Mouse (Mus musculus) urinary bladder, adult 18-20 months (tissue): ENCODE results near the gene Sh3rf3.

Source experiments
- DNase-seq, 2 experiments: peaks; one replicate each; pipeline ENCODE4 v3.0.0; 2022; ENCODE audit warnings: low spot score in 2 of 2, mixed read lengths in 2 of 2

The Sh3rf3 gene

DNA sequence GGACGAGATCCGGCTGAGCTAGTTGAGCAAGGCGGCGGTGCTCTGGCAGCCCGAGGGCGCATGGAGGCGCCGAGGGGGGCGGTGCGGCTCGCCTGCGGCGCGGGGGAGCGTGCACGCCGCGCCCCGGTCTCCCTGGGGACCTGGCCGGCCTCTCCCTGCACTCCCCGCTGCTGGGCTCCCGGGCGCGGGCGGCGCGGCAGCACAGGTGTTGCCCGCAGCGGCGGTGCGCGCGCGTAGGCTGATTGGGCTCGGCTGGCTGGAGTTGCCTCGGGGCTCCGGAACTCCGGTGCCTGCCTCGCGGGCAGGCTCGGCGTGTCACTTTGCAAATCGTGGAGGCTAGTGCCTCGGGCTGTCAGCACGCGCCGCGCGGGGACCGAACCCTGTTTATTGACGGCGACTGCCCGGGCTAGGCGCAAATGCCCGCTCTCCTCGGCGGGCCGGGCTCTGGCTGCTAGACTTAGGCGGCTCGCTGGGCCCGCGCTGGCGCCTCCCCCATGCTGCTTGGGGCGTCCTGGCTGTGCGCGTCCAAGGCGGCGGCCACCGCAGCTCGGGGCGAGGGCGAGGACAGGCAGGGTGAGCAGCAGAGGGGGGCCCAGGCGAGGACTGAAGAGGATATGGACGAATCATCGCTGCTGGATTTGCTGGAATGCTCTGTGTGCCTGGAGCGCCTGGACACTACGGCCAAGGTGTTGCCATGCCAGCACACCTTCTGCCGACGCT is at the start of gene Sh3rf3:
Gene Sh3rf3, plus strand, starts transcription at position 279 of the 720 bp plus-strand sequence.
- peak; percentile 8 to 56 for DNase-seq

DNA sequence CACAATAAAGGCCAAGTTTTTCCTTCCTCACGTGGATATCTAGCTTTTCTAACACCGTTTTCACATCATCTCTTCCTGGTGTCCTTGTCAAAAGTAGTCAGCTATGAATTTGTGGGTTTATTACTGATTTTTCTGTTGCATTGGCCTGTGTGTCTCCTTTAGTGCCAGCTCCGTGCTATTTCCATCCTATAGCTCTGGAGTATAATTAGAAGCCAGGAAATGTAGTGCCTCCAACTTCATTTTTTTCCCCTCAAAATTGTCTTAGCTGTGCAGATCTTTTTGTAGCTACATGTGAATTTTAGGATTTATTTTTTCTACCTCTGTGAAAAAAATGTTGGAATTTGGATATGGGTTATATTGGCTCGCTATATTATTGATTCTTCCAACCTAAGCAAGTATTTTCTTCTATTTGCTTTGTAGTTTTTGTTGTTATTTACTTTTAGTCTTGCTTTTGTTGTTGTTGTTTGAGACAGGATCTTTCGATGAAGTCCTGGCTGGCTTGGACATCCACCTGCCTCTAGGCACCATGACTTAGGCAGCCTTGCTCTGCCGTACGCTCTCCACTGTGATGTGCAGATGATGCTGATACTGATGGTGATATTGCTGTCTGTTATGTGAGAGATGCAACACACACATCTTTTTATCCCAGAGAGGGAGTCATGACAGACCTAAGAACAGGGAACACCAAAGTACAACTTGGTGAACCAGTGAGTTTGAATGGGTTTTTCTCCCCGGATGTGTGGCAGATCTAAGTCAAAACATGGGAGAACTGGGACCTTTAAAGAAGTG is 24.5 kb upstream of the Sh3rf3 start:
- no peak for DNase-seq

DNA sequence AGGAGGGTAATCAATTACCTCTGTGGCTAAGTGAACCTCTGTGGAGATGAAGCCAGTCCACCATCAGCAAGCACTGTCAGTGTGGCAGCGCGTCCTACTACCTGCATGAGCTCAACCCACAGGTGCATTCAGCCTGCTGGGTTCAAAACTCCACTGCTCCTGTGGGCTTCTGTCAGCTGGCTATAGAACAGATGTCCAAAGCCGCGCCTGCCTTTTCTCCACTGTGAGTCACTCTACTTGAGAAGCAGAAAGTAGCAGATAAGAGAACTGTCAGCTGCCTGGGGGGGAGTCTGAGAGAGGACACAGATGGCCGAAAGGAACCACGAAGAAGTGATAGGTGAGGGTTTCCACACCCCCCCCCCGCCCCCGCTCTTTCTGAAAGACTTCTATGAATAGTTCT is 15.6 kb upstream of the Sh3rf3 start:
- DNase-seq: no peak

DNA sequence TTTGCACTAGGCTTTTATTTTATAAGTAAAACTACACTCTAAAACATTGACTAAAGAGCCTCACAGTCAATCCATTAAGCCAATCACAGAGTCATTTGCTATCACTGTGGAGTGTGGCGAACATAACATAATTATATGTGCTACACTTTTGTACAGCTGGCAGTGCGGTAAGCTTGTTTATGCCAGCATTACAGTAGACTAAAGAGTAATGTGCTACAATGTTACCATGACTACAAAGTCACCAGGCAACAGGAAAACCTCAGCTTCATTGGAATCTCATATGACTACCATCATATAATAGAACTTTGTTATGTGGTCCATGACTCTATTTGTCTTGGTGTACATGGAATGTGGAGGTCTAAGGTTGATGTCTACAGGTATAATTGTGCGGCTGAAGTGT is 15.0 kb upstream of the Sh3rf3 start:
- no peak for DNase-seq

DNA sequence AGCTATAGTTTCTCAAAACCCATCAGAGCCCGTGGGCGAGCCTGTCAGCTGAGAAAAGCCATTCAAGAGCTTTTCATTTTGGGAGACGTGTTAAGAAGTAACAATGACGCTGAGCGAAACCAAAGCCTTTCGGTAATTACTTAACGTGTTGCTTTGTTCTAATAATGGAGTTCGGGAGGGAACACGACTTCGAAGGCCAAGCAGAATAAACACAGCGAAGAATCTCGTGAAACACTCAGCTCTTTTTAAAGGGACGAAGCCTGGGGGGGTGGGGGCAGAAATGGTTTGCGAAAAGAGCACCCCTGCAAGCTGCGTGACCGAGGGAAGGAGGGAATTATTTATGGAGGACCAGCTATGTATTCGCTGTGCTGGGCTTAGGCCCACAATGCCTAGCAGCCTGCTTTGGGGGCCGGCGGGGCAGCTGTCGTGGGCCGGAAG is 12.1 kb upstream of the Sh3rf3 start:
- DNase-seq: no peak

DNA sequence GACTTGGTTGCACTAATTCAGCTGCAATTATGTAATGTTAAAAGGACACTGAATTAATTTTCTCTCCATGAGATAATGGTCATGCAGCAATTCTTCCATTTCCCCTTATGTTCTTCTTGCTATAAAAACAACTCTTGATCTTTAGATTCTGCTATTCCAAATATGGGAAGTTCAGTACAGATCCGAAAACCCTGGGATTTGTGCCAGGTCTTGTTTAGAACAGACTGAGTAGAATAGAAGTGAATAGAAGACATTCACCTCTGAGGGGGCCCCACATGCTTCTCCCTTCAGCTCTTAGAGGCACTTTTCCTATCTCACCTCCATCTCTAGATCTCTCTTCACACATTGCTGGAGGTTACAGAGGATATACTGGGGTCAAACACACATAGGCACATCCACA is 10.8 kb upstream of the Sh3rf3 start:
- DNase-seq: no peak

DNA sequence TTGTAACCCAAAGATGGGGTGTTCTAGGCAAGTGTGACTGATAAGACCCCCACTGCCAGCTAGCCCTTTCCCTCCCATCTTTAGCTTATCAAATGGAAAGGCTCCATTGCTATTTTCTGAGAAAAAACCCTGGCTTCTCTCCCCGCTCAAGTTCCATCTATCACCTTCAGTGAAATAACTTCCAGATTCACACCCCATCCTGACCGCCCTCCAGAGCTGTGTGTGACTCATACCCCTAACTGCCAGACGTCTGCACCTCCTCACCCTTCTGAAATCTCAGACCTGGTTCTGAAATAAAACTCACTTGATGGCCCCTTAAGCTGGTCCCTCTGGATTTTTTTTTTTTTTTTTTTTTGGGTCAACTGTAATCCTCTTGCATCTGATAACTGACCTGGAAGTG is 5.2 kb upstream of the Sh3rf3 start:
- no peak for DNase-seq

DNA sequence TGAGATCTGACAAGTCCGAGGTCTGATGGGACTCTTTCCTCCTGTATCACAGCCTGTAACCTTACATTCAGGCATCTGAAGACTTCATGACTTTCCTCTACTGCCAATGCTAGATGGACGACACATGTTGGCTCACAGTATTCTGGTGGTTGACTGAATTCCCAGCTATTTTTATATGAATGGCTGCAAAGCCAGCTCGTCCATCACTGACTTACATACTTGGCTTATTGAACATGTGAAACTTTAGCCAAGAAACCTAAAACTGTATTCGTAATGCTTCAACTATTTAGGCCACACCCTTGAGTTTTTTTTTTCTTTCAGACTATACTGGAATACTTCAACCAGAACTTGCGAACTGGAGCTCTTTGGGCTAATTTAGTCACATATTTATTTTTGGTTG is 3.0 kb upstream of the Sh3rf3 start:
- DNase-seq: no peak

DNA sequence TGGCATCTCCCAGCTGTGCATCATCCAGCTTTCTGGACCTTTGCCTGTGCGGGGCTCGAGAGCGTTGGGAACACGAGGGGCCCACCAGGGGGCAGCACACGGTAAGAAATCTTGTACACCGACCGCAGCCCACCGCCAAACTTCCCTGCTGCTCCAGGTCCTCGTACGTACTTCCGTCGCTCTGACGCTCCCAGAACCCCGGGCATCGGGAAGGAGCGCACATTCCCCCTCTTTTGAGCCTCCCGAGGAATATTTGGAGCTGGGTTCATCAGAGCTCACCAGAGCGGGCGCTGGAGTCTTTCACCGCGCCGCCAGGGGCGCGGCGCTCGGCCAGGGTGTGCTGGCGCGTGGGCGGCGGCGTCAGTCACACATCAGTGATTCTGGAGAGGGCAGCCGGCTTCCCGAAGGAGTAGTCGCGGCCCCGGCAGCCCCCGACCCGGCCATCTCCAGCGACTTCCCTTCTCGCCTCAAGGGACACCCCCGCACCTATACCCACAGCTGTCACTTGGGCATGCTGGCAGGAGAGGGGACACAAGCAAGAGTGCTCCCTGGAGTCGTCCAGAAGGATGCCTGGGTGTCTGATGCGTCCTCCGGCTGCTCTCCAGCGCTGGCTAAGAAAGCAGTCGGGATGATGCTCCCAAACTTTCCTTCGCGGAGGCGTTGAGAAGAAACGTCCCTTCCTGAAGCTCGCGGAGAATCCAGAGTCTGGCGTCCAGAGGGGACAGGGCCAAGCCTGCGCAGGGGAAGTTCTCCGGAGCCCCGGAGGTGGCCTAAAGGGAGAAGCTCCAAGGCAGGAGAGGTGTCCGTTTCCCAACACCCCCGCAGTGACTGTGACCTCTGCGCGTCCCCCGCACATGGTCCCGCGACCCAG is 714 bp upstream of the Sh3rf3 start:
- peak; percentile 70 to 81 for DNase-seq

DNA sequence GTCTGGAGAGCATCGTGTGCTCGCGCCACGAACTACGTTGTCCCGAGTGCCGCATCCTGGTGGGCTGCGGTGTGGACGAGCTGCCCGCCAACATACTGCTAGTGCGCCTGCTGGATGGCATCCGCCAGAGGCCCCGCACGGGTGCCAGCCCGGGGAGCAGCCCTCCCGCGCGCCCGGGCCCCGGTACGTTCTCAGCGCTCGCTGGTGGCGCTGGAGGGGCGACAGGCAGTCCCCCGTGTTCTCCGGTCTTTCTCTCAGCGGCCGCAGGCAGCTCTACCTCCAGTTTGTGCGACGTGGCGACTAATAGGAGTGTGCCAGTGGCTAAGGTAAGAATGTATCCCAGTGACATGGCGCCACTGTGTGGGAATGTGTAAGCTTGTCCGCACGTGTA is 637 bp downstream of the Sh3rf3 start:
- DNase-seq: no peak

DNA sequence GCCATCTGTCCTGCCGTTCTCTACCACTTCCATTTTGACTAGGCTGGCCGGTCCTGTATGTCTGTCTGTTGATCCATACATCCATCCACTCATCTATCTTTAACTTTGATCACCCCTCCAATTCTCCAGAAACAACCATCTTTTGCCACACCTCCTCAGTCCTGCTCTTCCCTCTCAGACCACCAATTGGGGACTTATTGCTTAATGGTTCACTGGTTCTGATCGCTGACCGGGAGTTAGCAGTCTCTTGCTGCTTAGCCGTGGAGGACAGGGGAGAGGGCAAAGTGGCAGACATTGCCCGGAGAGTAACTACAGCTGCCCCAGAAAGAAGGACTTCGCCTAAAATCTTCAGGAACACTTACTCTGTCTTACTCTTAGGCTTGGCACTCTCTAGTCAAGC is 1.3 kb downstream of the Sh3rf3 start:
- DNase-seq: no peak

DNA sequence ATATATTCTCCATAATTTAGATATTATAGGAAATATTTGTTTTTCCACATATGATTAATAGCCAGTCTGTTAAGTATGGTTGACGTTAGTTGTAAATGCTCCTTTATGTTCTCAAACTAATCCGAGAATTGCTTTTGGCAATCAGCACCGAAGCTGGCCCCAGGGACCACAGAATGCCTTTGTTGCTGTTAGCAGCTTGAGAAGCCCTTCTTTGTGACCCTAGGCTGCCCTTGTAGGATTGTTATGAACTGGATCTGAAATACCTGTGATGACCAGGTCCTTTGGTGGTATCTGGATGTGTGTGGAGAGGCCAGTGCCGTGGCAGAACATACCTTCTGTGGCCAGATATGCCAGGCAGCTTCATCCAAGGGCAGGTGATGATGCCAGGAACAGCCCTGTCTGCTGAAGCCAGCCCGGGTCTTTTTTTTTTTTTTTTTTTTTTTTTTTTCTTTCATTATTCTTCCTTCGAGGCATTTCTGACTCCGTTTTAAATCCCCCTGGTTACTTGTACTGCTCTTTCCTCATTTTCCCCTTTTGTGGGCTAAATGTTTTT is 10.9 kb downstream of the Sh3rf3 start:
- no peak for DNase-seq

DNA sequence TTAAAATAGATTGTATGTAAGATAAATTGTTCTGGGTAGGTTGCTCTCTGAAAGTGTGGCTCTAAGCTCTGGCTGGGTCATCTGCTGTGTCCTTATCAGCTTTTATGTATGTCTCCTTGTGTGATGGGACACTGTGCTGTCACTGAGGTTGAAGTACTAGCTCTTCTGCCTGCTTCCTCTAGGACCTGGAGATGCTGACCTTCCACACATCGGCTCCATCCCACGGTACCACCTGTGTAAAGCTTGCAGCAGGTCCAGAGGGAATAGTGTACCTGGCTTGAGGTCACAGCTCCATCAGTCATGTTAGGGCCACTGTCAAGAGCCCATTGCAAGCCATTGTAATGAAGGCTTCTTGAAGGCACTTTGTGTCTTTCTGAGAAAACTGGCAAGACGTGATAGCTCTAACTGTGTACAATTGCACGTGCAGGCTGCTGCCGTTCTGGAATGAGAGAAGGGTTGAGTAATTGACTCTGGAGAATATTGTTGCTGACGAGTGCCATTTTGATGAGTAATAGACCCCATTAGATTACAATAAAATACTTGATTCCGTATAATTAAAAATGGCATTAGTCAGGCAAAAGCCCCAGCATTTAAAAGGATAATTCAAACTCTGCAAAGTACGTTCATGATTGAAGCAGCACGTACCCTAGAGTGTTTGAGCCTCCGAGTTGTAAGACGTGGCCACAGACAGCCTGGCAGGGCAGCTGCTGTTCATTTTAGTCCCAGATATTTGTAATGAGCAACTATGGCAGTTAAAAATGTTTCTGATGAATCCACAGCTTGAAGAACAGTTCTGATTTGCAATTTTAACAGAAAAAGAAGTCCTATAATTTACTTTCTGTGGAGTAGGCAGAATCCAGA is 16.3 kb downstream of the Sh3rf3 start:
- DNase-seq: no peak

DNA sequence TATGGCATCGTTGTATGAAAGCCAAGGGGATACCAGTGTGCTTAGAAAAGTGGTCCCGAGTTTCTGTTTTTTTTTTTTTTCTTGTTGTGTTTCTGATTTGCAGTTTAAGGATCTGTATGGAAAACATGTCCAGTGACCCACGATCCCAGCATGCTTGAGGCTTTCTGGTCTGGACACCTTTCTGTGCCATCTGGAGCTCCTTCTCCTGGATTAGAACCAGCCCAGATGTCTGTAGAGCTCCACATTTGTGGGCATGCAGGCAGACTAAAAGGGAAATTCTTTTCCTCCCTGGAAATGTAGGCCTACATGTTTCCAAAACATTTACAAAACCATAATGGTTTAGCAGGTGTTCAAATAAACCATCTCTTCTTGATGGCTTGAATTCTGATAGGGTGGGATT is 20.0 kb downstream of the Sh3rf3 start:
- no peak for DNase-seq

DNA sequence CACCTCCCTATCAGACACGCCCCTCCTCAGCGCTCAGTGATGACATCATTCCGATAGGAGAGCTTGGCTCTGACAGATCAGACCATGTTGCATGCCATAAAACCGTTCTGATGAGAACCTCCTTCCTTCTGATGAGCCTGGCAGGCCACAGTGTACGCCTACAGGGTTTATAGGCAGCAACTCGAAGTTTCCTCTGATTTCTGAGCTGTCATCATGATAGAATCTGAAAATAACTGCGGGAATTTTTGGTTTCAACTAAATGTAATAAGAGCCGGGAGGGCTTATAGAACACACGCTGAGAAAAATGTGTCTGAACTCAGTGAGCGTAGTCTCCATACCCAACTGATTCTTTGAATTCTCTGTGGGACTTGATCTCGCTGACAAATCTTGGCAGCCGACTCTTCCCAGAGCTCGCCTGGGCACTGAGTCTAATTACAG is 20.6 kb downstream of the Sh3rf3 start:
- no peak for DNase-seq

DNA sequence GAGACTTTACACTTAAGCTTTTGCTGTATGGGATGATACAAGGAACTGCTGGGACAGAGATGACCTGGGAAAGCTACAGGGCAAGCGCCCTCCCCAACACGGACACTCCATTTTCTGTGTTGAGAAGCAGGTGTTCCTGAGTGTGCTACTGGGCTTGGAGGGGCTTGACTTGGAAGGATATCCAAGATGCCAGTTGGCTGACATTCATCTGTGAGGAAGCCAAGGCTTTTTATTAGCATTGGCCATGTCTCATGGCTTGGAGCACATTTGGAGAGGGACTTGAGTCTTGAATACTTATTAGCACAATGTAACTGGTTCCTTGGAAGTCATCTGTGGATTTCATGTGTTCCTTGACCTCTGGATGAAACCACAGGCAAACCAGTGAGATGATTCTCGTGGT is 23.2 kb downstream of the Sh3rf3 start:
- DNase-seq: no peak

DNA sequence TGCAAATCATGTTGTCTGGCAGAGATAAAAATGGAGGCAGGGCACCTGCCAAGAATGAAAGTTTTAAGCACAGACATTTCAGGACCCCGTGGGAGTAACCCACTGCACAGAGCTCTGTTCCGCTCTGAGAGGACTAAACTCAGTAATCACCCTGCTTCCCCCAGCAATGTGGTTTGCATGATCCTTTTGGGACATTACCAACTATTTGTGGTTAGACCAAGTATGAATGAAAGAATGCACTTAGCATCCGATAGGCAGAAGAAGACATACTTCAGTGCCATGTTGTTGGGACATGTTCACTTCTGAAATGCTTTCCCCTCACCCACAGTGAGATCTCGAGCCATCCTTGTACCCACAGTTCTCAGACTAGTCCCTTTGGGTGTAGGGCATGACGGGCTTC is 24.3 kb downstream of the Sh3rf3 start:
- no peak for DNase-seq

DNA sequence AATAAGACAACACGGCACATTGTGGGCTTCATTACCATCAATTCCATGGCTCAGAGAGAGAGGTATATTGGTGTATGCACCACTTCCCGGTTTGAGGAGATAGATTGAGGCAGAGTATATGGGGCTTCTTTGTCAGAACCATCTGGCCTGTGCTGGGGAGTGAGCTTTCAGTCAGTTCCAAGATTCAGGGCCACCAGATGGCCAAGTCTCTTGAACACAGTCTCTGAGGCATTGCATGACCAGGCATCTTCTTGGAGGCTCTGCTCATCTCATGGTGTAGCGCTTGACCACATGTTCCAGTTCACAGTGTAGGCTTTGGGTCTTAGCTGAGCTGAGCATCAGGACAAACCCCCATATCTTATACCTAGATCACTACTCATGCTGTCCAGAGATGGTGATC is 28.8 kb downstream of the Sh3rf3 start:
- DNase-seq: no peak

DNA sequence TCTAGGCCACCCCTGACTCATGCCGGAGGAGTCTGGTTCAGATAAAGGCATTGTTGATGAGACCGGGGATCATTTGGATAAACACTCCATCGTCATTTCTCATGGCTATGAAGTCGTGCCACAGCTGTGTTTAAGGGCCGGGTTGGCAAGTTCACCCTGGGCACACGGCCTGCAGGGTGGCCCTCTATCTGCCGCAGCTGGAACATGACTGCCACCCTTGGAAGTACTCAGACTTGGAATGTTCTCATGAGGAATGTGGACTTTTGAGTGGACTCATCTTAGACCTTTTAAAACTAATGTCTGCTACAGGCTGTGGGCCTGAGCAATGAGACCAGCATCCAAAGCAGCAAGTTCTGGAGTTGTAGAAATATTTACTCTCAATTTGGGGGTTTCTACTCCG is 29.9 kb downstream of the Sh3rf3 start:
- no peak for DNase-seq

DNA sequence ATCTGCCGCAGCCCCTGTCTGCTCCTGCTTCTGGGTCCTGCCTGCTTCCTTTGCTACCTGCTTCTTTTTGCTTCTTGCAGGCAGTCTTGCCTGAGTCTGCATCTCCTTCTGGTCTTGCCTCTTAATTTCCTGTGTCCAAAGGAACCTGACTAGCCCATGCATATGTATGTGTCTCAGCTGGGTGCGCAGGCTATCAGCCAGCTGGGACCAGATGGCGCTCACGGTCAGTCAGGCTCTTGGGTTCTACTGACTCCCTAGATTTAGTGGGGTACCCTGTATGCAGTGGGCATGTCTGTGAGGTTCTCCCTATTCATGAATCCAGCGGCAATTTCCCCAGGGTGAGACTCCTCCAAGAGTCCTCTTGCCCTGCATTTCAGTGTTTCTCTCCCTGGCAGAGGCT is 35.0 kb downstream of the Sh3rf3 start:
- no peak for DNase-seq

DNA sequence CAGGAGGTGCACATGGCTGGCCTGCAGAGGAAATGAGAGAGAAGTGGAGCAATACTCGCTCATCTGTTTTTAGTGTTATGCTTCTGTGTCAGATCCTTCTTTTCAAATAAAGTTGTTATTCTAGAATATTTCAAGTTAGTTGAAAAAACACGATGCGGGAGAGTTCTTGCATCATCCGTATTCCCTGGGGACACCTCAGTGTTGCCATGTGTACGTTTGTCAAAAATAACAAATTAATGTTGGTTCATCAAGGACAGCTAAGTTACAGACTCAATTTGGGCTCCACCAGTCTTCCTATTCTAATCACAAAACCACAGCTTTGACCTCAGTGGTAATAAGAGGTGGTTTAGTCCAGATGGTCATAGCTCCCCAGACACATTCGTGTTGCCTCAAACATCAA is 35.4 kb downstream of the Sh3rf3 start:
- no peak for DNase-seq
